Mouse (Mus musculus) brain, adult 2 months (tissue): ENCODE measurements around the gene Sdccag8.
A peak's percentile ranks its signal among the peaks of the same experiment; 100 is the strongest.

Experiments used
- DNase-seq: peaks from one replicate; pipeline ENCODE4 v3.0.0; 2011; ENCODE audit warnings: low read depth, low spot score

The Sdccag8 gene

GRCm38 (mm10) chr1:176982671-176983070, 168.2 kb downstream of the Sdccag8 start:
- DNase-seq, result no peak

GRCm38 (mm10) chr1:176985691-176986090, 171.2 kb downstream of the Sdccag8 start:
- DNase-seq, result peak; percentile 90

- peak; percentile 63 for DNase-seq
These were observed 171.8 kb downstream of the Sdccag8 start for GRCm38 (mm10) chr1:176986275-176986674.

- no peak for DNase-seq
These were observed 172.7 kb downstream of the Sdccag8 start for GRCm38 (mm10) chr1:176986990-176987740.

- DNase-seq, result no peak
These were observed 177.0 kb downstream of the Sdccag8 start for GRCm38 (mm10) chr1:176991473-176991872.

GRCm38 (mm10) chr1:176992517-176992916, 178.1 kb downstream of the Sdccag8 start:
- DNase-seq, result no peak

- DNase-seq, result no peak
These were observed 178.9 kb downstream of the Sdccag8 start for GRCm38 (mm10) chr1:176993141-176994010.

GRCm38 (mm10) chr1:176994087-176994486, 179.6 kb downstream of the Sdccag8 start:
- no peak for DNase-seq

GRCm38 (mm10) chr1:176994707-176995418, 180.4 kb downstream of the Sdccag8 start:
- DNase-seq, result peak; percentile 84

- no peak for DNase-seq
These were observed 180.9 kb downstream of the Sdccag8 start for GRCm38 (mm10) chr1:176995419-176995775.

- no peak for DNase-seq
These were observed 181.7 kb downstream of the Sdccag8 start for GRCm38 (mm10) chr1:176996166-176996565.

- DNase-seq, result peak; percentile 55
These were observed 182.3 kb downstream of the Sdccag8 start for GRCm38 (mm10) chr1:176996630-176997201.

GRCm38 (mm10) chr1:176997254-176997653, 182.8 kb downstream of the Sdccag8 start:
- no peak for DNase-seq

GRCm38 (mm10) chr1:176997711-176998689, 183.5 kb downstream of the Sdccag8 start:
- no peak for DNase-seq

GRCm38 (mm10) chr1:176999011-176999410, 184.6 kb downstream of the Sdccag8 start:
- peak; percentile 73 for DNase-seq

GRCm38 (mm10) chr1:177002951-177003350, 188.5 kb downstream of the Sdccag8 start:
- DNase-seq, result no peak

- no peak for DNase-seq
These were observed 189.7 kb downstream of the Sdccag8 start for GRCm38 (mm10) chr1:177004041-177004741.

- no peak for DNase-seq
These were observed 192.9 kb downstream of the Sdccag8 start for GRCm38 (mm10) chr1:177007405-177007804.

- no peak for DNase-seq
These were observed 194.3 kb downstream of the Sdccag8 start for GRCm38 (mm10) chr1:177008777-177009176.

GRCm38 (mm10) chr1:177010041-177010440, 195.6 kb downstream of the Sdccag8 start:
- no peak for DNase-seq
